Mouse (Mus musculus) lung, postnatal 0 days (tissue): Measurements from ENCODE around the gene Ptpn1. TPM values are rescaled to one million over a fixed set of nuclear protein-coding genes. Genes with fewer than 3 reads are reported as not detected.
A peak's percentile ranks its signal among the peaks of the same experiment; 100 is the strongest.

Experiments
- ATAC-seq: fragments of 200-750 bp; cut with Nextera tagmentation; 2 replicates; pipeline ENCODE4 v1.8.0; 2017; ENCODE audit warnings: moderate library complexity
- DNase-seq: peaks from one replicate; pipeline ENCODE4 v3.0.0-alpha.2; 2016; ENCODE audit warnings: low spot score
- H3K27ac ChIP-seq: fragments of 300-500 bp; sonication (generic); 2 replicates; pipeline ENCODE4 v1.5.1; 2014; ENCODE audit warnings: antibody characterized with exemption, mild to moderate bottlenecking, low read length, mixed read lengths
- H3K27me3 ChIP-seq: fragments of 300-500 bp; sonication (generic); replicated peaks from 2 replicates; pipeline ENCODE4 v1.6.1; 2014; ENCODE audit warnings: low read length, mixed read lengths; ENCODE audit not compliant: insufficient read depth
- H3K36me3 ChIP-seq: fragments of 300-500 bp; sonication (generic); 2 replicates; pipeline ENCODE4 v1.6.1; 2014; ENCODE audit warnings: low read length, mixed read lengths; ENCODE audit not compliant: insufficient read depth
- H3K4me1 ChIP-seq: fragments of 300-500 bp; sonication (generic); 2 replicates; pipeline ENCODE4 v1.6.1; 2014; ENCODE audit warnings: antibody characterized with exemption, low read depth, low read length, mixed read lengths; ENCODE audit not compliant: insufficient read depth
- H3K4me2 ChIP-seq: fragments of 300-500 bp; sonication (generic); replicated peaks from 2 replicates; pipeline ENCODE4 v1.6.1; 2014; ENCODE audit warnings: low read depth, mild to moderate bottlenecking, low read length, moderate library complexity, mixed read lengths
- H3K4me3 ChIP-seq: fragments of 300-500 bp; sonication (generic); 2 replicates; pipeline ENCODE4 v1.5.1; 2014; ENCODE audit warnings: low read depth, low read length
- H3K9ac ChIP-seq: fragments of 300-500 bp; sonication (generic); replicated peaks from 2 replicates; pipeline ENCODE4 v1.6.1; 2014; ENCODE audit warnings: low read depth, mild to moderate bottlenecking
- H3K9me3 ChIP-seq: fragments of 300-500 bp; sonication (generic); 2 replicates; pipeline ENCODE4 v1.6.1; 2016; ENCODE audit warnings: low read length, mixed read lengths
- CTCF ChIP-seq: IDR thresholded peaks from 2 replicates; pipeline ENCODE4 v1.5.1; 2016; ENCODE audit warnings: antibody characterized with exemption, mild to moderate bottlenecking
- EP300 ChIP-seq: IDR thresholded peaks from 2 replicates; pipeline ENCODE4 v1.6.1; 2016; ENCODE audit warnings: antibody characterized with exemption, mild to moderate bottlenecking, control low read depth
- WGBS: fragments of 180-500 bp; shearing (Covaris S2); extraction: QIAGEN DNeasy Blood & Tissue Kit; methylation state at CpG from one replicate; pipeline ENCODE4 v1.1.7; 2014; 5-methylcytosine and 5-hydroxymethylcytosine counted together
- polyA plus RNA-seq: library from polyadenylated mRNA; unstranded; fragments of >200 nt; fragmentation: Nextera tagmentation; extraction: Ambion mirVana; gene quantifications from 2 replicates; pipeline ENCODE4 v1.2.1, GENCODE M21; 2015

Ptpn1 gene
- polyA plus RNA-seq, 1 experiment from 2014 or later = 81.2 TPM

- H3K4me1 ChIP-seq = peaks cover 6% of the 10 kb centered on the region; the same call in 1 of the 2 replicates
- TF ChIP-seq EP300 (no peak), CTCF (no peak)
- no peak for DNase-seq
- H3K27me3 ChIP-seq = no peaks in the 10 kb centered on the region
- H3K36me3 ChIP-seq = no peaks in the 10 kb centered on the region
- H3K9ac ChIP-seq = no peak overlapping the region
- no peak overlapping the region for H3K4me3 ChIP-seq
- no peak overlapping the region for H3K4me2 ChIP-seq
- ATAC-seq = no peak
- H3K27ac ChIP-seq = no peak overlapping the region
- 64% methylated on average over 1 of the region's 1 CpGs for WGBS
- H3K9me3 ChIP-seq = no peaks in the 10 kb centered on the region
Observed at GRCm38 (mm10) chr2:167919081-167919480, 12.8 kb upstream of the Ptpn1 start.

- Histone ChIP-seq H3K9ac (no peak overlapping the region), H3K9me3 (no peaks in the 10 kb centered on the region), H3K27ac (peak overlapping the region; percentile 49), H3K4me3 (no peak overlapping the region), H3K4me1 (peaks cover 6% of the 10 kb centered on the region; the same call in 1 of the 2 replicates), H3K27me3 (no peaks in the 10 kb centered on the region), H3K4me2 (no peak overlapping the region), H3K36me3 (no peaks in the 10 kb centered on the region)
- peak; percentile 78 for DNase-seq
- WGBS = 41% methylated on average over 11 of the region's 11 CpGs
- ATAC-seq = peak; percentile 54
- no peak for TF ChIP-seq CTCF
- TF ChIP-seq EP300 = peak; percentile 57; the same call in 1 of the 2 replicates
Observed at GRCm38 (mm10) chr2:167920041-167920440, 11.8 kb upstream of the Ptpn1 start.

GRCm38 (mm10) chr2:167920960-167921495, 10.8 kb upstream of the Ptpn1 start:
- DNase-seq (no peak), ATAC-seq (no peak)
- no peak for TF ChIP-seq CTCF
- Histone ChIP-seq H3K9me3 (no peaks in the 10 kb centered on the region), H3K27ac (no peak overlapping the region), H3K36me3 (no peaks in the 10 kb centered on the region), H3K4me3 (no peak overlapping the region), H3K27me3 (no peaks in the 10 kb centered on the region), H3K4me1 (peaks cover 9% of the 10 kb centered on the region; the same call in 1 of the 2 replicates), H3K9ac (no peak overlapping the region), H3K4me2 (no peak overlapping the region)
- WGBS = 74% methylated on average over 9 of the region's 9 CpGs

- ATAC-seq = no peak
Observed at GRCm38 (mm10) chr2:167921823-167922222, 10.0 kb upstream of the Ptpn1 start.

GRCm38 (mm10) chr2:167924011-167924410, 7.8 kb upstream of the Ptpn1 start:
- Histone ChIP-seq H3K36me3 (no peaks in the 10 kb centered on the region), H3K9ac (no peak overlapping the region), H3K4me1 (peaks cover 9% of the 10 kb centered on the region; the same call in 1 of the 2 replicates), H3K27ac (no peak overlapping the region), H3K4me3 (no peak overlapping the region), H3K4me2 (no peak overlapping the region), H3K27me3 (no peaks in the 10 kb centered on the region), H3K9me3 (no peaks in the 10 kb centered on the region)
- 81% methylated on average over 5 of the region's 5 CpGs for WGBS
- no peak for DNase-seq
- ATAC-seq = no peak
- TF ChIP-seq CTCF (no peak), EP300 (no peak)

More at GRCm38 (mm10) chr2:167921823-167922222, 10.0 kb upstream of the Ptpn1 start:
- WGBS = 74% methylated on average over 8 of the region's 8 CpGs
- no peaks in the 10 kb centered on the region for H3K9me3 ChIP-seq
- peak; percentile 52 for DNase-seq
- no peak overlapping the region for H3K4me3 ChIP-seq
- TF ChIP-seq EP300 = no peak
- TF ChIP-seq CTCF = no peak
- peaks cover 9% of the 10 kb centered on the region; the same call in 1 of the 2 replicates for H3K4me1 ChIP-seq
- H3K4me2 ChIP-seq = no peak overlapping the region
- H3K27ac ChIP-seq = no peak overlapping the region
- H3K27me3 ChIP-seq = no peaks in the 10 kb centered on the region
- H3K9ac ChIP-seq = no peak overlapping the region
- H3K36me3 ChIP-seq = no peaks in the 10 kb centered on the region

GRCm38 (mm10) chr2:167924803-167925604, 6.9 kb upstream of the Ptpn1 start:
- TF ChIP-seq EP300 = peak; percentile 61
- peak; percentile 49 for TF ChIP-seq CTCF
- DNase-seq (peak; percentile 96), ATAC-seq (peak; percentile 85)
- Histone ChIP-seq H3K9ac (no peak overlapping the region; the same call in 1 of the 2 replicates), H3K9me3 (no peaks in the 10 kb centered on the region), H3K27ac (peak overlapping the region; percentile 89), H3K4me1 (peaks cover 8% of the 10 kb centered on the region; the same call in 1 of the 2 replicates), H3K27me3 (no peaks in the 10 kb centered on the region), H3K4me3 (peak overlapping the region; percentile 25), H3K36me3 (no peaks in the 10 kb centered on the region), H3K4me2 (peak overlapping the region; percentile 55)
- WGBS = 1% methylated on average over 29 of the region's 29 CpGs
